Mouse (Mus musculus): Measurements from ENCODE around the gene Naa35.
A peak's percentile ranks its signal among the peaks of the same experiment; 100 is the strongest.

DNA sequence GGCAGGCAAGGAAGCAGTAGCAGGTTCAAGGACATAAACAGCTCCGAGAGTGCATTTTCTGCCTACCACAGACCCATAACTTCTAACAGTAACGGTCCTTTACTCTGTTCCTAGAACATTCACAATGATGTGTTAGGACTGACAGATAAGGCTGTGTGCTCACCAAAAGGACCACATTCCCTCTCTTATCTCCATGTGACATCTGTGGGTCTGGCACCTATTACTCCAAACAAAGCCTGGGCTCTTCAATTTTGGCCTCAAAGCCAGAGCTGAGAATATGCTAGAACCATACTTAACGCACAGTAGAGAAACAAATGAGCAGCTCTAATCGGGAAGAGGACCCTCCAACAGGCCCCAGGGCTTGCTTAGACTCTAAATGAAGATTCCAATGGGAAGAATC, 94.8 kb downstream of the Naa35 start:
- TF ChIP-seq CTCF (IDR thresholded peaks at IDR 0.05; ENCODE audit: low read depth) (no peak), EP300 (IDR thresholded peaks at IDR 0.05; ENCODE audit: low read depth) (peak; percentile 32; the same call in 1 of the 2 replicates)

Measured in liver, postnatal 0 days (tissue).